Mouse (Mus musculus): ENCODE measurements around the gene Hoxa4.

The Hoxa4 gene

DNA sequence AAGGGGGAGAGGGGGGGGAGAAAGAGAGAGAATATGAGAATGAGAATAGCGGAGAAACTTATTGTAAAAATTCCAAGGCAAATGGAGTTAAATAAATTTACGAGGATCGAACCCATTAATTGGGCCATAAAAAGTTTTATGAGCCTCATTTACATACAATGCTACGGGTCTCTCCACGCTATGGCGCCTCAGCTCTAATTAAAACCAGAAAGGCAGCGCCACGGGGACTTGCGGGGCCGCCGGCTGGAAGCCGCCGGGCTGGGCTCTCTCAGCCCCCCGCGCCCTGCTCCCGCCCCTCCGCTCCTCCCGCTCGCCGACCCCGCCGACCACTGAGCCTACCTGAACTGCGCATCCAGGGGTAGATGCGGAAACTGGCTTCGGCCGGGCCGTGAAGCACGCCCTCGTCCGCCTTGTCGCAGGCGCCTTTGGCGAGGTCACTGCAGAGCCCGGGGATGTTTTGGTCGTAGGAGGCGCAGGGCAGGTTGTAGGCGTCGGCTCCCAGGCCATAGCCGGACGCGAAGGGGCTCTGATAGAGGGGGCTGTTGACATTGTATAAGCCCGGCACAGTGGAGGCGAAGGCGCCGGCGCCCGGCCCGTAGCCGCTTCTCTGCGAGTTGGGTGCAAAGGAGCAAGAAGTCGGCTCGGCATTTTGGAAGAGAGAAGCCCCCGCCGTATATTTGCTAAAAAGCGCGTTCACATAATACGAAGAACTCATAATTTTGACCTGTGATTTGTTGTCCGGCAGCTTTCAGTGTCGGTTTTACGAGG, 25.3 kb upstream of the Hoxa4 start:
- DNase-seq (ENCODE audit: inconsistent ontology term): no peak

DNA sequence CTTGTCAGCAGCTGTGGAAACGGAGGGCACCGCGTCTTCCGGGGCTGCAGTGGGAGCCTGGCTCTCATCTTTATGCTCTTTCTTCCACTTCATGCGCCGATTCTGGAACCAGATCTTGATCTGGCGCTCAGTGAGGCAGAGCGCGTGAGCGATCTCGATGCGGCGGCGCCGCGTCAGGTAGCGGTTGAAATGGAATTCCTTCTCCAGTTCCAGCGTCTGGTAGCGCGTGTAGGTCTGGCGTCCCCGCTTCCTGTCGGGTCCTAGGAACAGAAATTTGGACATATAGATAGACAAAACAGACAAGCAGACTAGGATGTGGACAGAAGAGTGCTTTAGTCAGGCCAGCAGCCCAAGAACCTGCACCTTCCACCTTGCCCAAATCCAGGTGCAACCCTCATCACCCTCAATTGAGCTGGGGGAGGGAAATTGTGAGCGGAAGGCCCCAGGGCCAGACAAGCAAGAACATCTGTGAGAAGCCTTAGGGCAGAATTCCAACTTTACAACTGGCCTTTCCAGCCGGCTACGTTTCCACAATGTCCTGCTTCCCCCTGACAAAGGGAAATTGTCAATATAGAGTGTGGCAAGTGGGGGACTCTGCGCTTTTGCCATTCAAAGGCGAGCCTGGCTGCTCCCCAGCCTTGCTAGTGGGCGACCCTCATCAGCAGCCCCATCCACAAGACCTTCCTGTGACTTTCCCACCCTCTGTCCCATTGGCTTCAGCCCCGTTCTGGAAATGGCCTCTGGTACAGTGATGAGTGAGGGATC, 24.4 kb upstream of the Hoxa4 start:
- DNase-seq (ENCODE audit: inconsistent ontology term): no peak

DNA sequence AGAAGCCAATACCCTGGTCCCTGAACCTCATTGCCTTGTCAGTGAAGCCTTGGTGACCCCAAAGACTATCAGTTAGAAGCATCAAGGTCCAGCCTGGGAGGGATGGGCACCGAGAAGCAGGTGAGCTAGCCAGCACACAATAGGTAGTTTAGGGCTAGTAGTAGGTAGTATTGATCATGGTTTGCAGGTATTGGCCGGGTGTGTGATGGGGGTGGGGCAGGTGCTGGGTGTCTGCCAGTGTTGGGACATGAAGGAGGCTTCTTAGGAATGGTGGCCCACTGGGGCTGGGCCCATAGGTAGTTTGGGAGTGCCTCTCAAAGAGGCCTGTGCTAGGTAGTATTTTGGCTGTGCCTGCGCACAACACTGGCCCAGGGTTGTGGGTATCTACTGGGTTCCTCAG, 23.5 kb upstream of the Hoxa4 start:
- DNase-seq (ENCODE audit: inconsistent ontology term): no peak

- DNase-seq (ENCODE audit: inconsistent ontology term): no peak
These were observed 22.7 kb upstream of the Hoxa4 start for GRCm38 (mm10) chr6:52214271-52214670.

DNA sequence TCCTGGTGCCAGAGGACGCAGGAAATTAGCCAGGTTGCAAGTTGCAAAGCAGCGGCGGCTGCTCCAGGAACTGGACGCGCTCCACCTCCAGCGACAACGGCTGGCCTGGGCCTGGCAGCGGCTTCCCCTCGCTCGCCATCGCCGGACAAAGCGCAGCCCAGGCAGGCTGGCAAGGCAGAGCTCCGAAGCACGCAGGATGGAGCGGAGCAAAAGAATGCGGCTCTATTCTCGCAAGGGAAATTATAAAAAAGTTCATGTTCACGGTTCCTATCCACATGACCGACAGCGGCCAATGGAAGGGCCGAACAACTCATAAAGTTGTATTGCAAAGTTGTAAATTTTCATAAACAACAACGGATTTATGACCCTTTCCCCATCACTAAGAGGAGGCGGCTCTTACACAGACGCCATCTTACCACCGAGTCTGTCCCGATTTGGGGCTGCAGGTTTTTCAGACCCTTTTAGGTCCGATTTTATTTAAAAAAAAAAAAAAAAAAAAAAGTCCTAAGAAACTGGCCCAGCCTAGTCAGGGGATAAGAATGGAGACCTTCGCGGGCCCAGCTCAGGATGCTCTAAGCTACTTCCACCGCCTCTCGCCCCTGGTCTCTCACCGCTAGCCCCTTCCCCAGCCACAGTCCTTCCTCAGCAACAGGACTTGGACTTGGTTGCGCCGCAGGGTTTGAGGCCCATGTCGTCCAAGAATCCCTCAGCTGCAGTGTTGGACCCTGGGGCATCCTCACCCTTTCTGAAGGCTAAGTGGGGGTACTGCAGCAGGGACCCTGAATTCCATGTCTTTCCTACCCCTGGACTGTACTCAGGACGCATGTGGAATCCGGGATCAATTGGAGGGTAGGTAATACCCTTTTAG, 21.8 kb upstream of the Hoxa4 start, which contains the start of the genes Hoxa3 and Gm28308:
Gene Hoxa3 (minus strand): TSS at position 218 of the 868 bp plus-strand sequence.
Gene Gm28308 (minus strand): TSS at position 221 of the 868 bp plus-strand sequence.
- no peak for DNase-seq (ENCODE audit: inconsistent ontology term)

GRCm38 (mm10) chr6:52212556-52213118, 21.1 kb upstream of the Hoxa4 start:
- no peak for DNase-seq (ENCODE audit: inconsistent ontology term)

GRCm38 (mm10) chr6:52211961-52212360, 20.4 kb upstream of the Hoxa4 start:
- DNase-seq (ENCODE audit: inconsistent ontology term): no peak

DNA sequence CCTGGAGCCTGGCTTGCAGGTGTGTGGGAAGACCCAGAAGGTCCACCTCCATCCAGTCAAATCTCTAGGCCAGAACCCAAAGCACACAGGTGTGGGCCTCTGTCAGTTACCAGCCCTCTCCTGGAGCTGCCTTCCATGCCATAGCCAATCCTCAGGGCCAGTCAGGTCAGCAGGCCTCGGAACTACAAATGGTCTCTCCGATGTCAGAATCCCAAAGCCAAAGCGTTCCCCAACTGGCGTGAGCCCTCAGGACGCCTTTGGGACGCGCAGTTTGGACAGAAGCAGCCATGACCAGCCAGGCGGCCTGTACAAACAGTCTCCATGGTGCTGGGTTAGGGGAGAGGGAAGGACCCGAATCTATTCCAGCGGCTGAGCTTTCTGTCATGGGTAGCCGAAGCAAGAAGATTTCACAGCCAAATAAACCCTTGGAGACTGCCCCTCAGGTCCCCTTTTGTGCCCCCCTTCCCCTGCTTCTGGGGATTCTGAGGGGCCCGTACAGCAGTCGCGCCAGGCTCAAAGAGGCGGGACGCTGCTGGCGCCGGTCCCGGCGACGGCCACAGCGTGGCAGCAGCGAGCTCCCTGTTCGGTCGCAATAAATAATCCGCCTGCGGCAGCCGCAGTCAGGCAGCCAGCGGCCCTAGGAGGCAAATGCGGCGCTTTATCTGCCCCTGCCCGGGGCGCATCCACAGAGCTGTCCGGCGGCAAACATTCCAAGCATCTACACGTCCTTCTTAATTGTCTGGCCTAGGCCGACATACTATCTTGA, 19.8 kb upstream of the Hoxa4 start:
- DNase-seq (ENCODE audit: inconsistent ontology term): peak; percentile 45

DNA sequence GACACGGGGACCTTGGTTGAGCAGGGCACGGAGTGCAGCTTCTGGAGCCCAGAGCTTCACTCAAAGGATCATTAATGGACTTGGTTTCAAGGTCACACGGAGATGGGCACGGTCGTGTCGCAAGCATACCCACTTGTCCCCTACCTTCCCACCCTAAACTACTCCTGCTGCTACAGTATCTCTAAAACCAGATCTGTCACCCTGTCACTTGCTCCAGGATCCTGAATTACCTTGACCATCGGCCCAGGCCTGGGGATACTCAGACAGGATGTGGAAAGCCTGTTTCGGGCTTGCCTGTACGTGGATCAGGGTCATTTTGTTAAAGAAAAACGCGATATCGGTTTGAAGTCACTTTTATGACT, 18.1 kb upstream of the Hoxa4 start:
- no peak for DNase-seq (ENCODE audit: inconsistent ontology term)

DNA sequence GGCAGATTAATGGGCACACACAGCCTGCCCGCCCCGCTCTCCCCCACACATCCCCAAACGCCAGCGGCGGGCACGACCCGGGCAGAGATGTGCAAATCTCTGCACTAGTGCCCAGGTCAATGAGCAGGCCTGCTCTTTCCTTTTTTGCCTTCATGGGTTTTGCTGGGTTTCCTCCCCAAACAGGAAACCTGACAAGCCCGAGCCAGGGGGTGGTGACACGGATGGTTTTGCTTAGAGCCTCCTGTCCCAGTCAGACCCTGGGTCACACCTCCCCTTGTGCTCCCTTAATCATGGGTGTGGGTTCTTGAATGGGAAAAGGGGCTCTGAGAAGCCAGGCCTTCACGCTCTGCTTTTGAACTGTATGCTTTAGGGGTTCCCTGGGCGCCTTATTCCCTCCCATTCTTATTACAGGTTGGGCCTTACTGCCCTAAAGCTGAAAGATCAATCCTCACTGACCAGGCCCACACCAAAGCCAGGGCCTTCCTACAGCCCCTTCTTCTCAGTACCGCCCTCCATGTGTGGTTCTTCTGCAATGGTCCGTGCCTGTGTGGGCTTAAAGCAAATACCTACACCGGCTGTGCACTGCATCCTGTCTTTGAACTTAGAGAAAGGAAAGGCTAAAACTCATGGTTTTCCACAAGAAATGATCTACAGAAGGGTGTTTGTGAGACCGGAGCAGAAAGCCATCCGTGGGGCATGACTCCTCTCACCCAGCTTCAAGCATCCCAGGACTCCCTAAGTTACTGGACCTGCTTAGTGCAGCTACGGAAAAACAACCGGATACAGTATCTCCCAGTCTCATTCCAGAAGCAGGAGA, 17.5 kb upstream of the Hoxa4 start:
- DNase-seq (ENCODE audit: inconsistent ontology term): no peak

DNA sequence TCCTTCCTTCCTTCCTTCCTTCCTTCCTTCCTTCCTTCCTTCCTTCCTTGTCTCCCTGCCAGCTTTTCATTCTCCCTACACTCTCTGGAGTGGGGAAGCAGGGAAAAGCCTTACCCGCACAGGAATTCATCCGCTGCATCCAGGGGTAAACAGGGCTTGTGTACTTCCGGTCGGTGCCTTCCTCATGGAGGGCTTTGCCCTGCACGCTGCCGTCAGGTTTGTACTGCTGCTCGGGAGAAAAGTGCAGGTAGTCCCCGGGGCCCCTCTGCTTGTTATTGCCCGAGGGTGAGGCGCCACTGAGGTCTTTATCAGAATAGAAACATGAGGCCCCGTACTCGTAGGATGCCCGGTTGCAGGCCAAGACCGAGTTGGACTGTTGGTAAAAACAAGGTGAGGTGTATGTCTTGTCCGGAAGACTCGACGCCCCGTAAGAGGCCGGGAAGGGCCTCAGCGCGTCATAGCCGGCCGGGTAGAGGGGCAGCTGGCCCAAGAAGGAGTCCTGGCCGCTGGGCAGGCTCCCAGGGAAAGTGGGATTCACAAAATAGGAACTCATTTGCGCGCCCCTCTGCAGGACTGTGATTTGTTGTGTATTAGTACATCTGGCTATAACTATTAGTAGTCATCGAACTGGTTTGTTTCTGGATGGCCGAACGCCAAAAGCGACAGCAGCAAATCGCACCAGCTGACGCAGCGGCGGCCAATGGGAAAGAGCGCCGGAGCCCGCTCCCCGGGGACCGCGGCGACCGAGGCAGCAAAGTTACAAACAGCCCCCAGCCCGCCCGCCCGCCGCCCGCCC, 16.7 kb upstream of the Hoxa4 start, which contains the start of gene Hoxa6:
Gene Hoxa6 (minus strand): TSS at position 651 of the 796 bp plus-strand sequence.
- DNase-seq (ENCODE audit: inconsistent ontology term): no peak

DNA sequence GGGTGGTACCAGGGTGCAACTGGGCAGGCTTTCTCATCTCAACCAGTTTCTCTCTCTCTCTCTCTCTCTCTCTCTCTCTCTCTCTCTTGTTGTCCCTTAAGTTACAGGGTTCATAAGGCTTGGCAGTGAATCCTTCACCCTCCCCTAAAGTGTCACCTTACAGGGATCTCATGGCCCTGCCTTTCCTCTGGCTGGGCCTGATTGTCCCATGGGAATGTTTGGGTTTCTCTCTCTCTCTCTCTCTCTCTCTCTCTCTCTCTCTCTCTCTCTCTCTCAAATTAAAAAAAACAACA, 16.1 kb upstream of the Hoxa4 start:
- no peak for DNase-seq (ENCODE audit: inconsistent ontology term)

DNA sequence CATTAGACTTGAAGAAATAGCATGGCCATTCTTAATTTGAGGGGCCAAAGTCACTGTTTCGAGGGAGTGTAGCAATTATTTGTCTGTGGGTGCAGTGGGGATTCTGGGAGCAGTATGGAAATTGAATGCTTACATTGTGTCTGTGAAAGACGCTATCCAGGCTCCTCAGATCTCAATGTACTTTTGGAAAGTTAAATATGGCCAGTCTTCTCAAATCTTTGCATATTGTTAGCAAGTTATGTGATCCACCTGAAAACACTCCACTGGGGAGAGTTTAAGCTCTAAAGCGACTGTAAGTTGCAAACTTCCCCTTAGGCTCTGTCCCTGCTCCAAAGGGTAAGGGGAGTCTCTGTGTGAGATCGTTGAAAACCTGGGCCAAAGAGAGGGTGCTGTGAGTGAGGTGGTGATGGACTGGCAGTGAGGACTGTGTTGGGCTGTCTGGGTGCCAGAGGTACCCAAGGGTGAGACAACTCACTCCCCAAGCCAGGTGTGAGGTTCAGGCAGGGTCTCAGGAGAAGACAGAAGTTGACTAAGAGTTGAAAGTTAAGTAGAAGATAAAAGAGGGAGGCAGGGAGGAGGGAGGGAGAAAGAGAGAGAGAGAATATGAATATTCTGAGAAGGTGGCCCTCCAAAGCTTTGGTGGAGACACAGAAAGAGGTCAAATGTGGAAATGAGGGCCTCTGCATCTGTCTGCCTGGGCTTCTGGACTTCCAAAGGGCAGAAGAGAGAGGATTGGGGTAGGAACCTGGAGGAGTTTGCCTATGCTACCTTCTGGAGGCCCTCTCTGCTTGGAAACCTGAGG, 15.5 kb upstream of the Hoxa4 start:
- DNase-seq (ENCODE audit: inconsistent ontology term): no peak

- no peak for DNase-seq (ENCODE audit: inconsistent ontology term)
These were observed 14.4 kb upstream of the Hoxa4 start for GRCm38 (mm10) chr6:52205638-52206621.

GRCm38 (mm10) chr6:52205221-52205620, 13.7 kb upstream of the Hoxa4 start:
- no peak for DNase-seq (ENCODE audit: inconsistent ontology term)

- DNase-seq (ENCODE audit: inconsistent ontology term): no peak
These were observed 12.6 kb upstream of the Hoxa4 start, which contains the start of gene Hoxa5 for GRCm38 (mm10) chr6:52204050-52204752. Hoxa5 (minus strand) TSS chr6:52204587.
